Mouse (Mus musculus) lung, adult 2 months (tissue): ENCODE results near the gene Gna13.

Source experiments
- CTCF ChIP-seq: fragments of 200-500 bp; IDR thresholded peaks from 2 replicates; pipeline ENCODE4 v1.5.1; 2011; ENCODE audit warnings: mild to moderate bottlenecking, low read length, control low read depth; ENCODE audit not compliant: insufficient read depth
- POLR2A ChIP-seq: fragments of 200-500 bp; IDR thresholded peaks from 2 replicates; pipeline ENCODE4 v1.6.1; 2011; ENCODE audit warnings: low read depth, mild to moderate bottlenecking, control low read depth, low read length, borderline replicate concordance; ENCODE audit errors: extremely low read depth

DNA sequence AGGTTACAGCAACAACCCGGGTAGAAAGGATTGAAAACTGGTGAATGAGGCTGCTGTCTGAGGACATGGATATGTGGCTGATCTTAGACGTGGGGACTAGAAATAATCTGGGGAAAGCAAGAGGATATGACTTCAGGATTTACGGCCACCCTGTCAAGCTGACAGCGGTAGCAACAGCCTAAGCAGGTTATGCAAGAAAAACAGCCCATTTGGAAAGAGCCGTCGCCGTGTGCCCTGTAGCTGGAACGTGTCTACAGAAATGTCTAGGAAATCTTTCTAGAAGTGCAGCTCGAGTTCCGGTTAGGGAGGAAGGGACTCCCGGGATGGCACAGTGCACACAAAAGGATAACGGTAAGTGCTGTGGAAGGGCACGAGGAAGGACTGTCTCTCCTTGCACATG is 36.4 kb upstream of the Gna13 start:
- TF ChIP-seq POLR2A = no peak
- TF ChIP-seq CTCF = no peak
